ENCODE assay signal across 17 mouse cellular contexts in genomic region chr14:23491359-23491758, GRCm38 (mm10).
DNase-seq lines count a peak whose midpoint lies in the region; ATAC-seq and TF ChIP-seq lines count a peak whose summit lies in the region.
"Had no signal": no experiment of that assay in that cellular context is flagged by ENCODE, and none has a peak within 500 bp of the region (broad histone marks: within the 10 kb centered on the region; RNA-seq: fewer than 3 reads in every experiment).

No protein-coding gene starts in this region.

- H3K4me2 ChIP-seq in kidney, embryonic 14.5 days (replicated peaks; ENCODE audit: low read depth, low read length) = no peak overlapping the region
- no peak overlapping the region for H3K4me2 ChIP-seq in lung, postnatal 0 days (replicated peaks; ENCODE audit: low read depth, low read length)
- H3K4me2 ChIP-seq: forebrain, embryonic 15.5 days; heart, embryonic 12.5 days; intestine, embryonic 15.5 days; midbrain, embryonic 12.5 days had no signal

- 0 out of 2 replicates have a peak, but pooled peaks cover 2% of the 10 kb centered on the region for H3K4me1 ChIP-seq in kidney, embryonic 14.5 days (ENCODE audit: control insufficient read depth, insufficient read depth, low read length)
- H3K4me1 ChIP-seq in lung, postnatal 0 days (ENCODE audit: insufficient read depth, low read depth, low read length) = no peaks in the 10 kb centered on the region
- H3K4me1 ChIP-seq: forebrain, embryonic 15.5 days; heart, embryonic 12.5 days; hindbrain, embryonic 10.5 days; intestine, embryonic 15.5 days; midbrain, embryonic 12.5 days had no signal

- H3K27ac ChIP-seq in kidney, embryonic 14.5 days (ENCODE audit: low read depth, low read length) = no peak overlapping the region
- no peak overlapping the region for H3K27ac ChIP-seq in lung, postnatal 0 days (ENCODE audit: low read length)
- H3K27ac ChIP-seq: forebrain, embryonic 15.5 days; hindbrain, embryonic 10.5 days; intestine, embryonic 15.5 days; midbrain, embryonic 12.5 days had no signal

- no peak for TF ChIP-seq CTCF in lung, postnatal 0 days (IDR thresholded peaks at IDR 0.05)

- H3K27me3 ChIP-seq in kidney, embryonic 14.5 days (ENCODE audit: control insufficient read depth, insufficient read depth, low read length) = no peaks in the 10 kb centered on the region
- no peaks in the 10 kb centered on the region for H3K27me3 ChIP-seq in lung, postnatal 0 days (replicated peaks; ENCODE audit: insufficient read depth, low read length)
- H3K27me3 ChIP-seq: forebrain, embryonic 15.5 days; heart, embryonic 12.5 days; intestine, embryonic 15.5 days; midbrain, embryonic 12.5 days had no signal

- no peak overlapping the region for H3K9ac ChIP-seq in kidney, embryonic 14.5 days (ENCODE audit: low read depth, low read length)
- no peak overlapping the region for H3K9ac ChIP-seq in lung, postnatal 0 days (replicated peaks; ENCODE audit: low read depth)
- H3K9ac ChIP-seq: forebrain, embryonic 15.5 days; heart, embryonic 12.5 days; intestine, embryonic 15.5 days; midbrain, embryonic 12.5 days had no signal

- H3K4me3 ChIP-seq in kidney, embryonic 14.5 days (ENCODE audit: low read length) = no peak overlapping the region
- no peak overlapping the region for H3K4me3 ChIP-seq in lung, postnatal 0 days (ENCODE audit: low read depth, low read length)
- H3K4me3 ChIP-seq: forebrain, embryonic 15.5 days; heart, embryonic 12.5 days; hindbrain, embryonic 10.5 days; intestine, embryonic 15.5 days; midbrain, embryonic 12.5 days had no signal

- peak; percentile 23 for DNase-seq in embryo, embryonic 10 days (ENCODE audit: low spot score)
- DNase-seq in embryo, embryonic 10.5 days (ENCODE audit: low spot score) = no peak
- no peak for DNase-seq in kidney, postnatal 4 days
- DNase-seq in adipocyte (ENCODE audit: low spot score) = peak; percentile 23
- DNase-seq in lung, postnatal 0 days (ENCODE audit: low spot score) = peak; percentile 61
- no peak for DNase-seq in left cerebral cortex, adult 9 months (ENCODE audit: low spot score in 2 of 2)
- DNase-seq in spleen, postnatal 36 days (ENCODE audit: low spot score in 2 of 2) = no peak
- DNase-seq: adrenal gland, postnatal 25 days; cerebellum, adult 9-11 months; heart, postnatal 10 days had no signal

- no peaks in the 10 kb centered on the region for H3K36me3 ChIP-seq in kidney, embryonic 14.5 days (ENCODE audit: control insufficient read depth, insufficient read depth, low read length)
- no peaks in the 10 kb centered on the region for H3K36me3 ChIP-seq in lung, postnatal 0 days (ENCODE audit: insufficient read depth, low read length)
- H3K36me3 ChIP-seq: forebrain, embryonic 15.5 days; heart, embryonic 12.5 days; hindbrain, embryonic 10.5 days; intestine, embryonic 15.5 days; midbrain, embryonic 12.5 days had no signal

- H3K9me3 ChIP-seq in kidney, embryonic 14.5 days (ENCODE audit: control insufficient read depth, low read length) = no peaks in the 10 kb centered on the region
- no peaks in the 10 kb centered on the region for H3K9me3 ChIP-seq in lung, postnatal 0 days (ENCODE audit: low read length)
- H3K9me3 ChIP-seq: forebrain, embryonic 15.5 days; heart, embryonic 12.5 days; hindbrain, embryonic 10.5 days; intestine, embryonic 15.5 days; midbrain, embryonic 12.5 days had no signal

- TF ChIP-seq EP300 in lung, postnatal 0 days (IDR thresholded peaks at IDR 0.05) = peak; percentile 65

- WGBS in kidney, embryonic 14.5 days = 5% methylated on average over 2 of the region's 2 CpGs
- 11% methylated on average over 2 of the region's 2 CpGs for WGBS in lung, postnatal 0 days

- ATAC-seq in kidney, embryonic 14.5 days (ENCODE audit: low FRiP score, low TSS enrichment) = peak; percentile 81
- ATAC-seq in lung, postnatal 0 days = peak; percentile 65
- ATAC-seq: forebrain, embryonic 15.5 days; hindbrain, embryonic 16.5 days; intestine, embryonic 15.5 days had no signal

Comparison
In these comparisons a context has a peak if more than half of its experiments do, and no peak if none do; other contexts are left out.
1. DNase-seq: peak in embryo, embryonic 10 days (single experiment), adipocyte (single experiment) and lung, postnatal 0 days (single experiment); none in embryo, embryonic 10.5 days (single experiment), kidney, postnatal 4 days (0 of 2), left cerebral cortex, adult 9 months (0 of 2) and spleen, postnatal 36 days (0 of 2).